Mouse (Mus musculus): ENCODE measurements around the gene Krtap28-13. TPM values are rescaled to one million over a fixed set of nuclear protein-coding genes. Genes with fewer than 3 reads are reported as not detected.

Gene Krtap28-13
- polyA plus RNA-seq, 1 experiment, result 0.18 TPM

DNA sequence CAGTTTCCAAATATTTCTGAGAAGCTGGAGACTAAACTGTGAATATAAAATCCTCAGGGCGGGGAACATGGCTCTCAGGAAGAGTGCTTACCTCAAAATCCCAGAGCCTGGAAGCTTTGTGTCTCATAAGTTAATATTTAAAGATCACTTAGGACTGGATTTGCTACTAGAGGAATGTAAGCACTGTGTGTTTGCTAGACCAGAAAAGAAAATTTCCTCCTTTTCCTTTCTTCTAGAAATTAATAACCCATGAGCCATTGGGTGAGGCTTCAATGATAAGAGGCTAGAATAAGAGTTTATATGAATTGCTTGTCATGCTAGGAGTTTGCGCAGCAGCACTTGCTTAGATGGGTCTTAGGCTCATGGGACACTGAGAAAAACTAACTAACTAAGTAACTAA is 24.1 kb downstream of the Krtap28-13 start:
- no peak for DNase-seq (ENCODE audit: extremely low spot score in 1 of 2, low spot score in 1 of 2)

DNA sequence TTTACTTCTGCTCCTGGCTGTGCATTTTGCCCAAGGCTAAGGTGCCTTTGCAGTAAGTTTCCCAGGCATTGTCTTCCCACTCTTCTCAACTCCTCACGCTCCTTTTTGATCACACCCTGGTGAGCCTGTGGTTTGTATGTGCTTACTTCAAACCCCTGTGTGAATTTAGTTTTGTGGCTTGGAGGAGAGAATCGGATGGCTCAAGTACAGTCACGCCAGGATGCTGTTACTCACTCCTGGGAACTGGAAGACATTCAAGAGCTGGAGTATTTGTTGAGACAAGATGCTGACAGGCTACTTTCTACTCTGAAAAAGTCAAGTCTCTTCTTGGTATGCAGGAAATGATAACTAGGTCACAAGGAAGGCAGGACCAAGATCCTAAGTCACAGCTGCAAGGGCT is 30.5 kb downstream of the Krtap28-13 start:
- peak in 1 of 2 experiments; percentile 4 for DNase-seq (ENCODE audit: extremely low spot score in 1 of 2, low spot score in 1 of 2)

DNA sequence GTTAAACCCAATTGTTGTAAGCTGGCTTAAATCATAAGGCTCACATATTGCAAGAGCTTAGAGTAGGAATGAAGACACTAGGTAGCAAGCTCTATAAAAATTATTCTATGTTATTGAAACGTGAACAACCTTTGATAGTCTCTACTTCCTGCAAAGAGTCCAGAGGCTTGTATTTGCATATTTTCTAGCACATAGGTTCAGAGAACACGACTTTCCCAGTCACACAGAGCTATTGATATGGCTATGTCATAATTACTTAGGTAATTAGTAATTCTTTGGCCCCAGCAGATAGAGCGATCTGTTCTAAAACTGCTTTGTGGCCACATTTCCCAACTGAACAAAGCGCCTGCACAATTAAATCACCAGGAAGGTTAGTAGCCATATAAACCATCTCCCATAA is 36.2 kb downstream of the Krtap28-13 start:
- DNase-seq (ENCODE audit: extremely low spot score in 1 of 2, low spot score in 1 of 2), result no peak

DNA sequence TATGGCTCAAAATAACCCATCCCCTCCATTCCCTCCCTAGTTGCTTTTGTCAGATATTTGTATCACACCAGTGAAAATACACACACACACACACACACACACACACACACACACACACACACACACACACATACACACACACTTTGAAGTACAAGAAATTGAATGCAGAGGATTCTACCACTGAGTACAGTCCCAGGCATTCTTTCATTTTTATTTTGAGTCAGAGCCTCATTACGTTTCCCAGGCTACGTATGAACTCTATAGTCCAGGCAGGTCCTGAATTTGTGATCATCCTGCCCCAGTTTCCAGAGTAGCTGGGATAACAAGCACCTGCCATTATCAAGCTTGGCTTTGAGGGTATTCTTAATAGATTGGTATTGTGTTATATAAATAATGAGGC is 38.4 kb downstream of the Krtap28-13 start:
- DNase-seq (ENCODE audit: extremely low spot score in 1 of 2, low spot score in 1 of 2), result no peak

DNA sequence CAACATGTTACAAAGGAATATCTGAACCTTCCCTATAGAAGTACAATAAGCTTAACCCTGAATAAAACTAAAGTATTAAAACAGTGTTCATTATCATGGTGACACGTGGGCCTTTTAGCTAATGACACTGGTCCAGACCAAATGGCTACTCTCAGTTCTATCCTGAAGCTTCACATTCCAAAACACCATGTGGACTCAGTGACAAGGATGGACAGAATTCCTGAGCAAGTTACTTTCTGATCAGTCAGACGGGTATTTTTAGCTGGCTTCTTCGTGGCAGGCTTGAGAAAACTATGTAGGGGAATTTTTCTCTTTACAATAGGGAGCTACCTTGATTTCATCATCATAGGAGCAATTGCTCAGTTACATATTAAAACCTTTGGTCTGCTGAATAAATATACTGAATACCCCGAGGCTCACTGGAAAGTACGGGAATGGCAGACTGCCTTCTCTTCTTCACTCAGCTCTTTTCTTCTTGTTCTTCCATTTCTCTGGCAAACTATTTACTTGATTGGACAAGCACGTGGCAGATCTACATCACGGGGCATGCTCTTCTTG is 38.9 kb downstream of the Krtap28-13 start:
- DNase-seq (ENCODE audit: extremely low spot score in 1 of 2, low spot score in 1 of 2), result no peak

DNA sequence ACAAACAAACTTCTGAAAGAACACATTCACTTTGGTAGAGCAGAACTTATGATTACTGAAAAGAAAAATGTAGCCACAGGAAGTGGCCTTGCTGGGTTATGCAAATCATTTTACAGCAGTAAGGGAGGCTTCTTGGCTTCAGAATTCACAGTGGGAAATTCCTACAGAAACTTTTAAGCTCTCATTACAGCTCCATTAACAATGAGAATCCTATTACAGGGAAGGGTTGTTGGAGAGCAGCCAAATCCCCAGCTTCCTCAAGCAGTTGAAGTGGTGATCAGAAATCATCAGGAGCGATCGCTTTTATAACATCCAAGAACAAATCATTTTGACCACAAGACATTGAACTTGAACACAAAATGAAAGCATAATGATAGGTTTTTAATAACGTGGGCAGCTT is 41.2 kb downstream of the Krtap28-13 start:
- peak in 1 of 2 experiments; percentile 8 for DNase-seq (ENCODE audit: extremely low spot score in 1 of 2, low spot score in 1 of 2)

DNA sequence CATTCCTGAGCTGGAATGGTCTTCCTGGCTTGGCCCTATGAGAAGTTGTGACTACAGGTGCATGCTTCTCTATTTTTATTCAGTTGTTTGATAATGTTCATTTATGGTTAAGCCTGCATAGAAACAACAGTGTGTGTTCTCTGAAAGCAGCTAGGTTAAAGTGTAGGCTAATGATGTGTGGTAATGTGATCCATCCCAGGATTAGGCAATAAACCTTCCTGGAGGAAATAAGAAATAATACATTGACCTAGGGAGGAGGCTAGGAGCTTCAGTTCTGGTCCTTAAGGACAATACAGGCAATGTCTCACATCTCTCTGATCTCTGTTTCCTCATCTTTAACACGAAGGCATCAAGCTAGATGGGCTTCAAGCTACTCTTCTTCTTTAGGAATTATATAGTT is 44.7 kb downstream of the Krtap28-13 start:
- no peak for DNase-seq (ENCODE audit: extremely low spot score in 1 of 2, low spot score in 1 of 2)

DNA sequence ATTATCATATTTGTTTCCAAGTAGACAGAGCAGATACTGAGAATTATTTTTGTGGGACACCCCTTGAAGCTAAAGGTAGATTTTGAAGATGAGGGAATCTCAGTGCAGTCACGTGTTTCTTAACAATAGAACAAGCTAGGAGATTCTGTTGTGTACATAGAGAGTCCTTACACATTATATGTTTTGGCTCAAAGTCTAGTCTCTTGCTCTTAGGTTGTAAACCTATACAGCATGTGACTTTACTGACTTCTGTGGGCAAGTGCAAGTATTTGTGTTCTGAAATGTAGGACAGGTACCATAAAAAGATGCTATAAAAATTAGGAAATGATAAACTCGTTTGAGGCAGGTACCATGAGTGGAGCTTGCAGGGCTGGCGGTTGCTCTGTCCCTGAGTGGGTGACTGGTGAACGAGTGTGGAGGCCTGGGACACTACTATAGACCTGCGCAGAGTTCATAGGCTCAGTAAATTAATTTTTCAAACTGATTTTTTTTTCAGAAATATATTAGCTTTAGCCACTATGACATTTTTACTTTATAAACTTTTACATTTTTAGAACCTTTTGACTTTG is 46.8 kb downstream of the Krtap28-13 start:
- no peak for DNase-seq (ENCODE audit: extremely low spot score in 1 of 2, low spot score in 1 of 2)

DNA sequence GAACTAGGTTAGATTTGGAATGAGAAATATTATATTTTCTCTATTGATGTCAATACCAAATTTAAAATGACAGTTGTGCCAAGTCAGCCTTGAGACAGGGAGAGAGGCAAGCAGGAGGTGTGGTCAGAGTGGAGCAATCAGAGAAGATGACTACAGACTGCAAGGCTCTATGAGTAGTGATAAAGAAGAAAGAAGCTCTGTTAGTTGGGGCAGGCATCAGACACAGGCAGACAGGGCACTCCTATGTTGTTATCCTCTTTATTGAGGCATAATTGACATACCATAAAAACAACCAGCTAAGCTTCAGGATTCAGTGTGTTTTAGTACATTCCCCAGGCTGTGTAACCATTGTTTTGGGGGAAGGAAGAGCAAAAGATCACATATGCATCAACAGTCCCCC is 50.3 kb downstream of the Krtap28-13 start:
- no peak for DNase-seq (ENCODE audit: extremely low spot score in 1 of 2, low spot score in 1 of 2)

Other genes starting within 250 kb of the Krtap28-13 start
- gene Agfg1, start 221.4 kb upstream of the Krtap28-13 start, polyA plus RNA-seq (2012; rRNA removed), result 36.0 and 36.3 TPM in 2 replicates
- gene A030005L19Rik, start 147.6 kb upstream of the Krtap28-13 start, polyA plus RNA-seq (2012; rRNA removed), result 1.5 and 2.2 TPM in 2 replicates
- gene A030014E15Rik, start 136.0 kb upstream of the Krtap28-13 start, polyA plus RNA-seq (2012; rRNA removed), result 0.15 and 0.20 TPM in 2 replicates
- not detected in 2 replicates for gene Gm6217, start 129.5 kb upstream of the Krtap28-13 start, polyA plus RNA-seq (2012; rRNA removed)
- not detected in 2 replicates for gene A030003K21Rik, start 117.5 kb upstream of the Krtap28-13 start, polyA plus RNA-seq (2012; rRNA removed)
- gene Gm7544, start 104.9 kb upstream of the Krtap28-13 start, polyA plus RNA-seq (2012; rRNA removed), result not detected in 2 replicates
- gene Gm47955, start 100.6 kb upstream of the Krtap28-13 start, polyA plus RNA-seq (2012; rRNA removed), result not detected in 2 replicates
- gene Gm47959, start 60.4 kb upstream of the Krtap28-13 start, polyA plus RNA-seq (2012; rRNA removed), result not detected in 2 replicates
- gene Slc19a3, start 22.5 kb upstream of the Krtap28-13 start, polyA plus RNA-seq (2012; rRNA removed), result 3.8 and 5.0 TPM in 2 replicates
- not detected in 2 replicates for gene Krtap28-10, start 18.4 kb upstream of the Krtap28-13 start, polyA plus RNA-seq (2012; rRNA removed)
- gene Gm47969, start 16.0 kb upstream of the Krtap28-13 start, polyA plus RNA-seq (2012; rRNA removed), result 0.14 TPM in 1 of 2 replicates, not detected in the other
- gene A030005K14Rik, start 1.6 kb upstream of the Krtap28-13 start, polyA plus RNA-seq (2012; rRNA removed), result not detected in 2 replicates
- gene Ccl20, start 55.8 kb downstream of the Krtap28-13 start, polyA plus RNA-seq (2012; rRNA removed), result not detected in 2 replicates
- gene Daw1, start 98.8 kb downstream of the Krtap28-13 start, polyA plus RNA-seq (2012; rRNA removed), result 0.44 and 0.48 TPM in 2 replicates

Measured in frontal cortex, adult 2 months (tissue).